Mouse (Mus musculus): ENCODE results near the gene Smtnl2.

The Smtnl2 gene

DNA sequence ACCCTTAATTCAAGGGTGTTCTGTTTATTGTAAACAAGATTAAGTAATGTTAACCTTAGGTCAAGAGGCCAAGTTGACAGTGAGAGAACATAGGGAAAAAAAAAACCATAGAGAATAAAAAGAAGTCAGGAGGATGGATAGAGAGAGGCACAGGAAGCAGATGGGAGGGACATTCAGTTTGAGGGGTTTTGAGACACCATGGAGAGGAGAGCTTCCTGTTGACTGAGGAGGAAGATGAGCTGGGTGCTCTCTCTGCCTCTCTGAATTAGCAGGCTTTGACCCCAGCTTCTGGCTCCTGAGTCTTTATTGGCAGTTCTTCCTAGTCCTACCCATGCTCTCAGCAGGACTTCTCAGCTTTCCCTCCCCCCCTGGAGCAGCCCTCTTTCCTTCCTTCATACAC lies 13.7 kb upstream of the Smtnl2 start:
- DNase-seq (ENCODE audit: low spot score), result no peak

GRCm38 (mm10) chr11:72423686-72424085 lies 12.2 kb upstream of the Smtnl2 start:
- DNase-seq (ENCODE audit: low spot score), result no peak

DNA sequence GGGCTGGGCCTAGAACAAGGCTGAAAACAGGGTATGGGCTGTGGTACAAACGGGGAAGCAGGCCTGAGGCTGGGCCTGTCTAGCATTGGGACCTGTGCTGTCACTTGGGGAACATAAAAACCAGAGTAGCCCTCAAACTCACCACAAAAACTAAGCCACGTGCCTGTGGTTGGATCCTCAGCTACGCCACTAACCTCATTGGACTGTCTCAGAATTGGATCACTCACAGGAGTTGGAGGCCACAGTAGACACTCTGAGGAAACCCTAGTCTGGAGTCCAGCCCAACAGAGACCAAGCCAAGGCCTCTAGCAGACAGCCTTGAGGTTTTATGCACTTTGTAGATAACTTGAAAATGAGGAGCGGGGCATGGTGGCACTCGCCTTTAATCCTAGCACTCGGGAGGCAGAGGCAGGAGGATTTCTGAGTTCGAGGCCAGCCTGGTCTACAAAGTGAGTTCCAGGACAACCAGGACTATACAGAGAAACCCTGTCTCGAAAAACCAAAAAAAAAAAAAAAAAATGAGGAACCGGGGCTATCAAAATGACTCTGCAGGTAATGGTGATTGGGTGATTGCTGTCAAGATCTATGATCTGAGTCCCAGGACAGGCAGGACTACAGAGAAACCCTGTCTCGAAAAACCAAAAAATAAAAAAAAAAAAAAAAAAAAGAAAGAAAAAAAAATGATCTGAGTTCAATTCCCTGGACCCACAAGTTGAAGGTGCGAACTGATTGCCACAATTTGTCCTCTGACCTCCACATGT lies 10.2 kb upstream of the Smtnl2 start:
- DNase-seq (ENCODE audit: low spot score), result no peak

- peak; percentile 55 for DNase-seq (ENCODE audit: low spot score)
These were observed 9.1 kb upstream of the Smtnl2 start for GRCm38 (mm10) chr11:72420460-72421122.

DNA sequence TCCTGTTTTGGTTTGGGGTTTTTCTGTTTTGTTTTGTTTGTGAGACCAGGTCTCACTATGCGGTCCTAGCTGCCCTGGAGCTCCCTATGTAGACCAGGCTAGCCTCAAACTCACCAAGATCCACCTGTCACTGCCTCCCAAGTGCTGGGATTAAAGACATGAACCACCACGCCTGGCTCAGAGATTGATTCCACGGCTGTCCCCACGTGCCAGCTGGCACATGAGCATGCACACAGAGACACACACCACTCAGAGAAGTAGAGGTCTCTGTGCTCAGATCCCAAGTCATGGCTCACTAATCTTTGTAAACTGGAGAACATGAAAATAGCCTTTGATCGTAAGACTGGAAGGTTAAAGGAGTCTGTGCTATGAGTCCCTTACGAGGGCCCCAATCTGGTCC lies 7.5 kb upstream of the Smtnl2 start:
- no peak for DNase-seq (ENCODE audit: low spot score)

- no peak for DNase-seq (ENCODE audit: low spot score)
These were observed 6.7 kb upstream of the Smtnl2 start for GRCm38 (mm10) chr11:72418227-72418626.

DNA sequence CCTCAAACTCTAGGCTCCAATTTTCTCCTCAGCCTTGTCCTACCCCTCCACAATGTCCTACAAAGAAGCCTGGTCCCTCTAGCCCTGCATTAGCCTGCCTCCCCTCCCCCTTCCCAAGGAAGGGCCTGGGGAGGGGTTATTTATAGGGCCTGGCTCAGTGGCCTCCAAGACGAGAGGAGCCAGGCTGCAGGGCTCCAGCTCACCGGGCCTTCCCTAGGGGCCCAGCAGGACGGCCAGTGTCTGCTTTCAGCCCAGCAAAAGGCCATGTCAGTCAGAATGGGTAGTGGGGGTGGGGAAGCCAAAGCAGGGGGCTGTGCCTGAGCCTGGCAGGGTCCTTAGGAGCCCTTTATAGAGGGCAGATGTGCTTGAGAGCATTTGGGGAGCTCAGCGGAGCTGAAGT lies 5.9 kb upstream of the Smtnl2 start:
- DNase-seq (ENCODE audit: low spot score), result no peak

DNA sequence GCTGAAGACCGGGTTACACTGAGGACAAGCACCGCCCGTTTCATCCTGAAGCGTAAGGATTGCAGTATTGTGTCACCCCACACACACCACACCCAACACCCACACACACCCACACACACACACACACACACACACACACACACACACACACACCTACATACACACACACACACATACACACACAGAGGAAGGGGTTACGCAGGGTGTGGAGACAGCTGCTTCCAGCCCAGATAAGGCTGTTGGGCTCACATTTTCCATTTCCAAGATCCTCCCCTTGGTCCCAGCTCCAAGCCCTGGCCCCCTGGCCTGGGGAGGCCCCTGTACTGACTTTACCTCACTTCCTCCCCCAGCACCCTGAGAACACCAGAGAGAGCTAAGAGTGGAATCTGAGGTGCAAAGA lies 5.2 kb upstream of the Smtnl2 start:
- DNase-seq (ENCODE audit: low spot score), result no peak

DNA sequence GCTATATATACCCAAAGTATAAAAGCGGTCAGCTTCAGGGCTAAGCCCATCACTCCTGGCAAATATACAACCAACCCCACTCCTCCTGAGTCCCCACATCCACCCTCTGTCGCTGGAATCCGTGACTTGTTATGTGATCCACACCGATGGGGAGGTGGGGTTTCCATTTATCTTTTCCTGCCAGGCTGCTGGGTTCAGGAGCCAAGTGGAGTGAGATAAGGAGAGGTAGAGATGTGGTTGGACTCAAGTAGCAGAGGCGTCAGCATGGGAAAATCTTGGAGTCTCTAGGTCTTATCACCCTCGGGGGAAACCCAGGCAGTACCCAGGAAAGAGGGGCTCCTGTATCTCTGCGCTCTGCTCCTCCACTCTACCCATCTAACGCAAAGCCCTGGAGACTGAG lies 3.6 kb upstream of the Smtnl2 start:
- no peak for DNase-seq (ENCODE audit: low spot score)

DNA sequence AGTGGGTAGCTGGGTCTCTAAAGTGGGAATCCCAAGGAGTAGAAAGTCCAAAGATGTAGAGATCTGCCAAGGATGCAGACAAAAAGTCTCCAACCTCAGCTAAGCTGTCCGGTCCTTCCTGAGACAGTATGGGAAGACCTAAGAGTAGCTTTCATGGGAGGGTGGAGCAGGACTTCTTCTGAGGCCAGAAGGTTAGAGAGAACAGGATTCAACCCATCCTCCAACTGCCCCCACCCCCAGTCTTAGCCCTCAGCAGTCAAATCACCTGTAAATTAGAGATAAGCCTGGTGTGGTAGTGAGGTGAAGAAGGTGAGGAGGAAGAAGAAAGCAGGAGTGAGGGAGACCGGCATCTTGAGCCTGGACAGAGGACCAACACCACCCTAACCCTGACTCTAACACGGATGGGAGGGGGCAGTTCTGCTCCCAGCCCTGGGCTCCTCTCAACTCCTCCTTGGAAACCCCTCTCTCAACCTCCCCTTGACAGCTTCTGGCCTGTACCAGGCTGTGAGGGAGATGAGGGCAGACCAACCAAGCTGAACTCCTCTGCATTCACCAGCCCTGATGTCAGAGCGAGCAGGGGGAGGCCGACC lies 2.2 kb upstream of the Smtnl2 start:
- no peak for DNase-seq (ENCODE audit: low spot score)

- DNase-seq (ENCODE audit: low spot score), result no peak
These were observed 1.5 kb upstream of the Smtnl2 start for GRCm38 (mm10) chr11:72413016-72413415.

DNA sequence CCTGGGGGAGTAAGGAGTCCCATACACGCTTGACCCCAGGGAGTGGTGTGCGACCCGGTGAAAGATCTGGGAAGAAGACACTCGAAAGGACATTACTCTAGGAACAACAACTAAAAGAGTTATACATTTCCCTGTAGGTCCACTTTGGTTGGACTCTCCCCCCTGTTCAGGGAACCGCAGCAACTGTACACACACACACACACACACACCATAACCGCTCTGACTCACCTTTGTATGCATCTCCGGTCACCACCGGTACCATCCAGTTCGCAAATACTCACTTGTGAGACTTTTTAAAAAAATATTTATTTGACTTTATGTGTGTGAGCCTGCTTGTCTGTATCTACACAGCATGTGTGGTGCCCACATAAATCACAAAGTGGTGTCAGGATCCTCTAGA lies 432 bp upstream of the Smtnl2 start:
- DNase-seq (ENCODE audit: low spot score), result no peak

- no peak for DNase-seq (ENCODE audit: low spot score)
These were observed 906 bp downstream of the Smtnl2 start for GRCm38 (mm10) chr11:72410521-72411092.

DNA sequence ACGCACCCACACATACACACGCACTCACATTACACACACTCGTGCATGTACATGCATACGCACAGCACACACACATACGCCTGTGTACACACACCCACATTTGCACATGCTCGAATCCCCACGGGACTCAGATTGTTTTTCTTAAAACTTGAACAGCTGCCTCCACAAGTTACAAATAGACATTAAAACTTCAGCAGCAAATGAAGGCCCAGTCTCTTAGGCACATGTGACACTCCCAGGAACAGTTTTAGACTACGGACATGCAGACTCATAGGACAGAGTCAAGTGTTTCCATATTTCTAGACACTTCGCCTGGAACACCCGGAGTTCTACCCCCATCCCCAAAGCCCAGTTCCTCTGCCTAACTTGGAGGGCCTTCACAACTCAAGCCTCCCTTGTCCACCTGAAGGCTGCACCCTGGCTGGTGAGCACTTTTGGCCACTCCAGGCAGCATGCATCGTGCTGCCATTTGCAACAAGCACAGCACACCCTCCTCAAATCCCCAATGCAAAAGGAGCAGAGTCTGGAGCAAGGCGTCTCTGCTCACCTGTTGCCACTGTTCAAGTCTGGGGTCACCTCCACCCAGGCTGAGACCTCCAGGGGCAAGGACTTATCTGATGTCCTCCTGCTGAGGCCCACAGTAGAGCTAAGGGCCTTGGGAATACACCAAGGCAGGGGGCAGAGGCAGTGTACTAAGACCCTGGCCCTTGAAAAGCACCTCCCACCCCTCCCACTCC lies 1.7 kb downstream of the Smtnl2 start:
- DNase-seq (ENCODE audit: low spot score), result no peak

- no peak for DNase-seq (ENCODE audit: low spot score)
These were observed 2.9 kb downstream of the Smtnl2 start for GRCm38 (mm10) chr11:72408451-72409170.

GRCm38 (mm10) chr11:72407574-72407973 lies 3.9 kb downstream of the Smtnl2 start:
- no peak for DNase-seq (ENCODE audit: low spot score)

DNA sequence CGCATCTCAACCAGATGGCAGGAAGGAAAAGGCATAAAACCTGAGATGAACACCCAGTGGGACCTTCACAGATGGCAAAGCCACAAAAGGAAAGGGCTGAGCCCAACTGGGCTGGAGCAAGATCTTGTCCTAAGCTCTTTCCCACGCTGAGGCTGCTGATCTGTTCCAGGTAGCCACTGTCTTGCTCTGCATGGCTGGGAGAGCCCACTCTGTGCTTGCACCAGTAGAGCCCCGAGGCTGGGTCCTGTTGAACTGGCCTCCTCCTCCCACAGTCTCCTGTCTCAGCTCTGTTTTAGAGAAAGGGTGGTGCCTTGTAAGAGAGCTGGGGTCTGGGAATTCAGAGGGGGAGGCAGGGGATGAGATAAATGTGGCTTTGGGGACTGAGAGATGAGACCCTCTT lies 4.4 kb downstream of the Smtnl2 start:
- no peak for DNase-seq (ENCODE audit: low spot score)

- no peak for DNase-seq (ENCODE audit: low spot score)
These were observed 5.3 kb downstream of the Smtnl2 start for GRCm38 (mm10) chr11:72406079-72406675.

DNA sequence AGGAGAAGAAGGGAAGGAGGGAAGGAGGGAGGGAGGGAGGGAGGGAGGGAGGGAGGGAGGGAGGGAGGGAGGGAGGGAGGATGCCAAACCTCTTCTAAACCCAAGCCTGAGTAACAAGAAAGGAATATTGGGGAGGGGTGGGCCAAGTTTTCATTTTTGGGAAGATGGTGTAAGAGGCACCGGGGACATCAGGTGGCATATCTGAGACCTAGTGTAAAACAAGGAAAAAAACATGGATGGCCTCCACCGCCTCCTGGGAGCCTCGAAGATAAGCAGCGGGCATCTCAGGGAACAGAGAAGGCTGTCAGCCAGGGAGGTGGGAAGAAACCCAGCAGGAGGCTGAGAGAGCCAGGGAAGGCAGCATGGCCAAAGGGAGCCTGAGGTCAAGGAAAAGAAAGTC lies 6.0 kb downstream of the Smtnl2 start:
- no peak for DNase-seq (ENCODE audit: low spot score)

GRCm38 (mm10) chr11:72402969-72403368 lies 8.5 kb downstream of the Smtnl2 start:
- no peak for DNase-seq (ENCODE audit: low spot score)

DNA sequence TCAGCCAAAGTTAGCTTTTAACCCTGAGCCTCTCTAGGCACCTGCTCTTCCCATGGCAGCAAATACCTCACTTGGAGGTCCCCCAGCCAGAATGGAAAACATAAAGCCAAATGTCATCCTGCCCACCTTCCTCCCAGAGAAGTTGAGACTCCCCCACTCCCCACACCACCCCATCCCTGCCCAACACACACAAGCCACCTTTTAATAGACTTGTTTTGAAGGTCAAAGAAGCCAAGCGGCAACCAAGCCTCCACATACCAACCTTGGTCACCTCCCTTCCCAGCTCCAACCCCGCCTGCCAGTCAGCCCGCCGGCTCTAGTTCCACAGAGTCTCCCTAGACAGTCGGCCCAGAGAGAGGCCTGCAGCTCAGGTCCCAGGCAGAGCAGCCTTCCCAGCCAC lies 9.5 kb downstream of the Smtnl2 start:
- no peak for DNase-seq (ENCODE audit: low spot score)
